Mouse (Mus musculus): Measurements from ENCODE around the gene Dbx2.

- TF ChIP-seq CTCF (IDR thresholded peaks at IDR 0.05; ENCODE audit: borderline replicate concordance, insufficient read depth, low read length), result peak; percentile 40; the same call in 1 of the 2 replicates
- TF ChIP-seq POLR2A (IDR thresholded peaks at IDR 0.05; ENCODE audit: low read depth, low read length), result no peak
These were observed 57.1 kb downstream of the Dbx2 start for GRCm38 (mm10) chr15:95598630-95599029.
